ENCODE assay signal across 7 mouse cellular contexts in the genomic region with DNA sequence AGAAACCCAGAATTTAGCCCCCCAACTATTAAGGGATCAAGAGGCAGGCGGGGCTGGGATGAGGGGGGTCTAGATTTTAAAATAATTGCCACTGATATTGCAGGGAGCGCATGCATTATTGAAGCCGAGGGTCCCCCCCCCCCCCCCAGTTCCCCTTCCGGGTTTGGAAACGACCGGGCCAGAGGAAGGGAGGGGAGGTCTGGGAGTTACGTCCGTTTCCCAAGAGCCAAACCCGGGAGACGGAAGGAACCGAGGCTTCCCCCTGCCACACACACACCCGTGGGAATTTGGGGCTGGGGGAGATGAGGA. TPM values are rescaled to one million over a fixed set of nuclear protein-coding genes. Genes with fewer than 3 reads are reported as not detected.
DNase-seq lines count a peak whose midpoint lies in the region; ATAC-seq and TF ChIP-seq lines count a peak whose summit lies in the region.

No protein-coding gene starts in this region.

- peak; percentile 34 for ATAC-seq in lung, postnatal 0 days
- ATAC-seq in limb, embryonic 15.5 days (ENCODE audit: insufficient number of reproducible peaks, low FRiP score, low TSS enrichment, low read depth), result peak; percentile 2; the same call in 1 of the 2 replicates
- no peak; the same call in 1 of the 2 replicates for ATAC-seq in stomach, embryonic 15.5 days (ENCODE audit: insufficient read depth, low FRiP score, low read depth)

- peaks cover 10% of the 10 kb centered on the region for H3K4me1 ChIP-seq in lung, postnatal 0 days (ENCODE audit: insufficient read depth, low read depth, low read length)
- peaks cover 57% of the 10 kb centered on the region for H3K4me1 ChIP-seq in forebrain, embryonic 10.5 days
- H3K4me1 ChIP-seq in limb, embryonic 15.5 days, result peaks cover 26% of the 10 kb centered on the region
- H3K4me1 ChIP-seq in stomach, embryonic 15.5 days, result peaks cover 16% of the 10 kb centered on the region

- no peak for TF ChIP-seq CTCF in lung, postnatal 0 days (IDR thresholded peaks at IDR 0.05)

- peaks cover 16% of the 10 kb centered on the region for H3K36me3 ChIP-seq in lung, postnatal 0 days (ENCODE audit: insufficient read depth, low read length)
- peaks cover 31% of the 10 kb centered on the region for H3K36me3 ChIP-seq in forebrain, embryonic 10.5 days (replicated peaks)
- peaks cover 26% of the 10 kb centered on the region for H3K36me3 ChIP-seq in limb, embryonic 15.5 days
- H3K36me3 ChIP-seq in stomach, embryonic 15.5 days, result peaks cover 20% of the 10 kb centered on the region

- H3K4me2 ChIP-seq in lung, postnatal 0 days (replicated peaks; ENCODE audit: low read depth, low read length), result peak overlapping the region; percentile 92
- H3K4me2 ChIP-seq in limb, embryonic 15.5 days, result peak overlapping the region; percentile 71
- H3K4me2 ChIP-seq in stomach, embryonic 15.5 days, result peak overlapping the region; percentile 83

- TF ChIP-seq EP300 in lung, postnatal 0 days (IDR thresholded peaks at IDR 0.05), result no peak

- no peak for DNase-seq in lung, postnatal 0 days (ENCODE audit: low spot score)
- no peak for DNase-seq in lung, postnatal 25 days (ENCODE audit: low spot score)
- DNase-seq in forebrain, embryonic 10.5 days (ENCODE audit: extremely low spot score, low spot score), result no peak
- no peak for DNase-seq in frontal cortex, postnatal 14 days (ENCODE audit: low spot score in 2 of 2)
- no peak for DNase-seq in kidney, postnatal 4 days

- 0% methylated on average over 4 of the region's 12 CpGs for WGBS in lung, postnatal 0 days
- WGBS in forebrain, embryonic 10.5 days, result 0% methylated on average over 12 of the region's 12 CpGs
- 0% methylated on average over 12 of the region's 12 CpGs for WGBS in limb, embryonic 15.5 days
- 0% methylated on average over 10 of the region's 12 CpGs for WGBS in stomach, embryonic 15.5 days

- H3K9ac ChIP-seq in lung, postnatal 0 days (replicated peaks; ENCODE audit: low read depth), result peak overlapping the region; percentile 79
- peak overlapping the region; percentile 82 for H3K9ac ChIP-seq in limb, embryonic 15.5 days
- H3K9ac ChIP-seq in stomach, embryonic 15.5 days, result peak overlapping the region; percentile 95

- H3K9me3 ChIP-seq in lung, postnatal 0 days (ENCODE audit: low read length), result no peaks in the 10 kb centered on the region
- H3K9me3 ChIP-seq in forebrain, embryonic 10.5 days, result no peaks in the 10 kb centered on the region
- no peaks in the 10 kb centered on the region for H3K9me3 ChIP-seq in limb, embryonic 15.5 days
- H3K9me3 ChIP-seq in stomach, embryonic 15.5 days, result no peaks in the 10 kb centered on the region

- H3K4me3 ChIP-seq in lung, postnatal 0 days (ENCODE audit: low read depth, low read length), result peak overlapping the region; percentile 75
- peak overlapping the region; percentile 94 for H3K4me3 ChIP-seq in forebrain, embryonic 10.5 days
- peak overlapping the region; percentile 85 for H3K4me3 ChIP-seq in limb, embryonic 15.5 days
- peak overlapping the region; percentile 81 for H3K4me3 ChIP-seq in stomach, embryonic 15.5 days (replicated peaks)

- H3K27ac ChIP-seq in lung, postnatal 0 days (ENCODE audit: low read length), result peak overlapping the region; percentile 89
- peak overlapping the region; percentile 95 for H3K27ac ChIP-seq in forebrain, embryonic 10.5 days
- peak overlapping the region; percentile 96 for H3K27ac ChIP-seq in limb, embryonic 15.5 days
- peak overlapping the region; percentile 95 for H3K27ac ChIP-seq in stomach, embryonic 15.5 days

- H3K27me3 ChIP-seq in lung, postnatal 0 days (replicated peaks; ENCODE audit: insufficient read depth, low read length), result no peaks in the 10 kb centered on the region
- H3K27me3 ChIP-seq in forebrain, embryonic 10.5 days (ENCODE audit: poor library complexity, severe bottlenecking), result no peaks in the 10 kb centered on the region
- H3K27me3 ChIP-seq in limb, embryonic 15.5 days, result 0 out of 2 replicates have a peak, but pooled peaks cover 2% of the 10 kb centered on the region
- no peaks in the 10 kb centered on the region for H3K27me3 ChIP-seq in stomach, embryonic 15.5 days (replicated peaks)

RNA-seq across cellular contexts. Expression of a gene that starts 0.3 kb away (rescaled TPM):
- not detected in 2 replicates for polyA plus RNA-seq in lung, postnatal 0 days (2015; fragmentation: Nextera tagmentation; extraction: Ambion mirVana)
- 2.9 and 4.8 TPM in 2 replicates for polyA plus RNA-seq in forebrain, embryonic 10.5 days (2016; fragmentation: Nextera tagmentation; extraction: Ambion mirVana)
- 0.26 TPM in 1 of 2 replicates, not detected in the other for polyA plus RNA-seq in limb, embryonic 15.5 days (2015; fragmentation: Nextera tagmentation; extraction: Ambion mirVana)
- polyA plus RNA-seq in stomach, embryonic 15.5 days (2015; fragmentation: Nextera tagmentation; extraction: Ambion mirVana), result not detected in 2 replicates

RNA-seq across cellular contexts. Expression of a gene that starts 0.5 kb away (rescaled TPM):
- polyA plus RNA-seq in lung, postnatal 0 days (2015; fragmentation: Nextera tagmentation; extraction: Ambion mirVana), result 507 and 513 TPM in 2 replicates
- polyA plus RNA-seq in forebrain, embryonic 10.5 days (2016; fragmentation: Nextera tagmentation; extraction: Ambion mirVana), result 287 and 288 TPM in 2 replicates
- 350 and 394 TPM in 2 replicates for polyA plus RNA-seq in limb, embryonic 15.5 days (2015; fragmentation: Nextera tagmentation; extraction: Ambion mirVana)
- polyA plus RNA-seq in stomach, embryonic 15.5 days (2015; fragmentation: Nextera tagmentation; extraction: Ambion mirVana), result 359 and 366 TPM in 2 replicates

RNA-seq across cellular contexts. Expression of a gene that starts 14.4 kb away (rescaled TPM):
- 10.6 and 12.4 TPM in 2 replicates for polyA plus RNA-seq in lung, postnatal 0 days (2015; fragmentation: Nextera tagmentation; extraction: Ambion mirVana)
- 13.5 and 14.0 TPM in 2 replicates for polyA plus RNA-seq in forebrain, embryonic 10.5 days (2016; fragmentation: Nextera tagmentation; extraction: Ambion mirVana)
- 10.3 and 12.0 TPM in 2 replicates for polyA plus RNA-seq in limb, embryonic 15.5 days (2015; fragmentation: Nextera tagmentation; extraction: Ambion mirVana)
- 10.2 and 12.2 TPM in 2 replicates for polyA plus RNA-seq in stomach, embryonic 15.5 days (2015; fragmentation: Nextera tagmentation; extraction: Ambion mirVana)

RNA-seq across cellular contexts. Expression of a gene that starts 20.6 kb away (rescaled TPM):
- polyA plus RNA-seq in lung, postnatal 0 days (2015; fragmentation: Nextera tagmentation; extraction: Ambion mirVana), result 0.15 TPM in 1 of 2 replicates, not detected in the other
- 2.0 and 4.8 TPM in 2 replicates for polyA plus RNA-seq in forebrain, embryonic 10.5 days (2016; fragmentation: Nextera tagmentation; extraction: Ambion mirVana)
- 0.35 and 0.36 TPM in 2 replicates for polyA plus RNA-seq in limb, embryonic 15.5 days (2015; fragmentation: Nextera tagmentation; extraction: Ambion mirVana)
- polyA plus RNA-seq in stomach, embryonic 15.5 days (2015; fragmentation: Nextera tagmentation; extraction: Ambion mirVana), result 4.5 and 5.1 TPM in 2 replicates

RNA-seq across cellular contexts. Expression of a gene that starts 30.4 kb away (rescaled TPM):
- 37.8 and 38.7 TPM in 2 replicates for polyA plus RNA-seq in lung, postnatal 0 days (2015; fragmentation: Nextera tagmentation; extraction: Ambion mirVana)
- 56.1 and 59.4 TPM in 2 replicates for polyA plus RNA-seq in forebrain, embryonic 10.5 days (2016; fragmentation: Nextera tagmentation; extraction: Ambion mirVana)
- 46.5 and 46.7 TPM in 2 replicates for polyA plus RNA-seq in limb, embryonic 15.5 days (2015; fragmentation: Nextera tagmentation; extraction: Ambion mirVana)
- polyA plus RNA-seq in stomach, embryonic 15.5 days (2015; fragmentation: Nextera tagmentation; extraction: Ambion mirVana), result 52.4 and 54.6 TPM in 2 replicates
